Mouse (Mus musculus) Muller cell, postnatal 12 days (primary cell): ENCODE measurements at regions not wholly inside any gene's neighbourhood (a gene's known extent, or its start where the extent isn't known, plus 50 kb on each side); places are given as distances from the start of the nearest gene placed in this dataset.

Experiments used
- DNase-seq: peaks from one replicate; pipeline ENCODE4 v3.0.0-alpha.2; 2015; ENCODE audit errors: inconsistent ontology term

DNA sequence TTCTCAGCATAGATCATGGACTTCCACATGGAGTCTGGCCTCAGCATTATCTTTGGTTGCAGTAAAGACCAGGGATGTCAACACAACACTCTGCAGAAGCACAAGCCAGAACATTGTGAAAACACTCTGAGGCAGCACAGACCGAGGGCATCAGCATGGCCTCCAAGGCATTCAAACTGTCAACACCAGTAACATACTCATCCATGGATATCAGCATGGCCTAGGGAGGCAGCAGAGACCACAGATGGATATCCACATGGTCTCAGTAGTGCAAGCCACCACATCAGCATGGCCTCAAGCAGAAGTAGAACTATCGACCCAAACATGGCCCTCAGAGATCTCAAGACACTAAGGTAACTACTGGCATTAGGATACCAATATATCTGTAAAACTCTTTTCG lies 935.8 kb downstream of the Slitrk1 start:
- DNase-seq, result no peak

DNA sequence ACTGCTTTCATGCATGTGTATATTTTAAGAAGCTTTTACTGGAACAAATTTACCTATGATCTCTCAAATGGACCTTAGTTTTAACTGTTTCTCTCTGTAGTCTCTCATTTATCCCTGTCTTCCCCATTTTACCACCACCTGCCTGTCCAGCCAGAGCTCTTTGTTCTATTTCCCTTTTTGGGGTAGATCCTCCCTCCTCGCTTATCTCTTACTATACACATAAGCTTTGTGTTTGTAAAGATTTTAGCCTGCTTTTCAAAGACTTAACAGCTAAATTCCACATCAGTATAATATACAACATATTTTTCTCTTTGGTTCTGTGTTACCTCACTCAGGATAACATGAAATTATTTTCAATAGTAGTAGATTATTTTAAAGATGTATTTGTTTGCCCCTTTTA lies 961.9 kb downstream of the Slitrk1 start:
- DNase-seq, result no peak

DNA sequence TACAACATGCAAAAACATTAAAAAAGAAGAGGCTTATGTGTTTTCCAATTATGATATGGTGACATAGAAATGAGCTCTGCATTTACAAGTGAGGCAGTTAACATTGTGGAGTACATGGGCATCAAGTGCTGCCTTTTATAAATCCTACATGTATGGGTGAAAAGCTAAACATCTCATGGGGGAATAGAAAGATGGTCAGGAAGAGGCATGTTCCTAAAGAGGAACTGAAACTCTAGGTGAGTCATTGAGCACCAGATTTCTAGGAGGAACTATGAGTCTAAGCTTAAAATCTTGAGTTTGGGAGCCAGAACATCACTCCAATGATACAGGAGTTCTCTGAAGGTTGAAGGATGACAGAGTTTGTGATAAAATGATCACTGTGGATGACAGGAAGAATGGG lies 1010.2 kb downstream of the Slitrk1 start:
- DNase-seq, result no peak

DNA sequence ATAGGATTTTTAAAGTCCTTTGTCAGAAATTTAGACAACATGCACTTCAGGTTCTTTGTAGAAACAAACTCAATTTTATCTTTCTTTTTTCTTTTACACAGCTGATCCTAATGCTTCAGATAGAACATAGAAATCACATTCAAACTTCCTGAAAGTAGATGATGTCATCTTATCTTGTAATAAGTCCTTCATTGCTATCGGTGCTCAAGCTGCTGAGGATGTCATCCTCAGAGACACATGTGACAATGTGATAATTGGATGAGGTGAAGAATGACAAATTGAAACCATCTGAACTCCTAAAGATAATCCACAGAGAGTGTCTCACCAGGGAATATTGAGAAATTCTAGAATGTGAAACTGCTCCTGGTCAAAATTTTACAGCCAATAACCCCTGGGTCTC lies 1012.1 kb downstream of the Slitrk1 start:
- no peak for DNase-seq

DNA sequence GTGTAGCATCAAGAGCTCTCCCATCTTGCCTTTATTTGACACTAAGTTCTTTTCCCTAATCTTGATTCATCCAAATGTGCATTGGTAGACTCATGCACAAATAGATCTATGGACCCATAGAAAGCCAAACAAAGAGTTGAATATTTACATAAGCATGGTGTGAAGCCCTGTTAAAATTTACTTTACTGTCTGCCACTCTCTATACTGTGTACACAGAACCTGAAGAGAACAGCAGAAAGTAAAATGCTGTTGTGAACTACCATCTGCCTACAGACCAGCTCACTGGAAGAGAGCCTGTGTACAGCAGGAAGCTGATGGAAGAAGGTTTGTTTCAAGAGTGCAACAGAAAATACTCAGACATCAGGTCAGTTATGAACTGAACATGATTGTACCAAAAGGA lies 1053.1 kb downstream of the Slitrk1 start:
- no peak for DNase-seq

DNA sequence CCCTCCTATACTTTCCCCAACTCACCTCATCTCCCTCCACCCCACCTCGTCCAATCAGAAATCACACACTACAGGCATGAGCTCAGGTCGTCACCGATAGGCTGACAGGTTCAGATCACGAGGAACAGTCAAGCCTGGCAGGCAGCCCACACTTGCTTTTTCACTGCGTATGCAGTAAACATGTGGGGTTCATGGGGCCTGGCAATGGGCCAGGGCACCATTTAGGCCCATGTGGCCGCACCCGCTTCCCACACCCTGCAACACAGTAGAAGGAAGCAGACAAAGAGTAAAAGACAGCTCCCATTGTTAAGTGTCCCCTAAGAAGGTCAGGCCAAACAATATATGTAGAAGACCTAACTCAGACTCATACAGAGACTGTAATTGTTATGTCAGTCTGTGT lies 1064.3 kb downstream of the Slitrk1 start:
- DNase-seq, result no peak

DNA sequence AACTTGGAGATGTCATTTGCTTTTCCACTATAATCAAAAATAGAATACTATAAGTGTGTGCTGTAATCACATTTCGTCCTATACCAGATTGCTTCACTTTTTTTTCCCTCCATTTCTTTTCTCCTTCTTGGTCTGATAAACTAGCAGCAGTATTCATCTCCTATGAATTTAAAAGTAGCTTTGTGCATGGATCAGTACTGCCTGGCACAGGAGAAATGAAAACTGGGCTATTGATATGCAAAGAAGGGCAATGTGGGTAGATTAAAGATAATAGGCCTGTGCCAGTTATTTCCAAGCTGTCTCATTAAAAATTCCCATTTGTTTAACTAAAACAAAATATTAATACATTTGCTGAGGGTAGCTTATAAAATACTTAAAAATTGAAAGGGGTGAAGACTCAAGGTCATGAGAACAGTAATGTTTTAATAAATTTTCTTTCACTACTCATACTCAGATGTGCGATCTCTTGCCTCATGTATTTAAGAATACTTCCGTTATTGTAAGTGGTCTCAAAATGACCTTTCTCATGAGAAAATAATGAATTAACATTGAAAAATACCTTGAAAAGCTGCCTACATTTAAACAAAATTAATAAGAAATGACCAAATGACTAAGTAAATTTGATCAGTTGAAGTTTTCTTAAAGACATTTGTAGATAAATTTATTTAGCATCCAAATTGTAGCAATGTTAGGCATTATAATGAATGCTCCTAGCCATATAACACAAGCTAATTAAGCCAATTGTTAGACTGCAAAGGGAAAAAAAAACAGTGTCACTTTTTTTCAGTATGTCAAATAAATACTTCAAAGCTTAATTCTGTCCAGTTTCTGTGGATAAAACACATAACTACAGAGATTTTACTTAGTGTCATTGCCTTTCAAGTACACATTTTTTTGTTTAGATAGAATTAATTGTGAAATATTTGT lies 1068.4 kb downstream of the Slitrk1 start:
- DNase-seq, result no peak

DNA sequence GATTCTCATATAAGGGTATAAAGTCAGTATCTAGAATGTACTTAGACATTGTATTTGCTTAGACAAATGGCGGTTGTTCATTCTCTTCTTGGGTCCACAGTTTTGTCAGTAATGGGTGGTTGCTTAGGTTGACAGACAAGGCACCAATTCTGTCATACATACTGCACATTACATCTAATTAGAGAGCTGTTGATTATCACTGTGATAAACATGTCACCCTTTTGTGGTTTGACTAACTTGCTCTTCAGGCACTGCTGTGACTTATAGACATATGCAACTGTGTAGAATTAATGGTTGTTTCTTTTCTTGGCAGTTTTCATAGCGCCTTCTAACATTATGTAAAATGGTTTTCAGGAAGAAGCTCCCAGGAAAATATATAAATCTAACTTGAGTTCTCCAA lies 1069.4 kb downstream of the Slitrk1 start:
- DNase-seq, result no peak

DNA sequence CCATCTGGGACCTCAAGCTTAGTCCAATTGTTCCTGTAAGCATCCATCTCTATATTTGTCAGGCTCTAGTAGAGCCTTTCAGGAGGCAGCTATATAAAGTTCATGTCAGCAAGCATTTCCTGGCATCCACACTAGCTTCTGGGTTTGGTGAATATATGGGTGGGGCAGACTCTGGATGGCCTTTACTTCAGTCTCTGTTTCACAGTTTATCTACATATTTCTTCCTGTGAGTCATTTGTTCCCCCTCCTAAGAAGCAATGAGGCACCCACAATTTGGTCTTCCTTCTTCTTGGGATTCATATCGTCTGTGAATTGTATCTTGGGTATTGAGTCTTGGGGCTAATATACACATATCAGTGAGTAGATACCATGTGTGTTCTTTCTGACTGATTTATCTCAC lies 1081.0 kb downstream of the Slitrk1 start:
- no peak for DNase-seq

DNA sequence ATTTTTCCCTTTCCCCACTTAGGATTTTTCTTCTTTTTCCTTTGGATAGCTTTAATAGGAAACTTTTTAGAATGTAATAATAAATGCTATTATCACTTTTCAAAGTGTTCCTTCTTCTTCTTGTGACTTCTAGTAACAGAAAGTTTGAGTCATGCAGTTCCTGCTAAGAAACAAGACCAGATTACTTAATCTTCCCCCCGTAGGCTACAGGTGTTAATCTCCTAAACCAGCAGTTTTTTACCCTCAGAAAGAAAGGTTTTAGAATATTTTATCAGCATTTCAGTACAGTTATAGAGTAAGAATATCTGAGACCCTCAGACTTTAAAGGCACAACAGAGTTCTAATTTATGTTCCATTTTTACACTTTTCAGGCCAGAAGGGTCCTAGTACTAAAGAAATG lies 1128.7 kb downstream of the Slitrk1 start:
- DNase-seq, result no peak
